Mouse (Mus musculus) lung, adult 2 months (tissue): ENCODE measurements around the gene Ndufb7. TPM values are rescaled to one million over a fixed set of nuclear protein-coding genes. Genes with fewer than 3 reads are reported as not detected.

Experiments used
- DNase-seq: peaks from one replicate; pipeline ENCODE4 v3.0.0; 2022
- H3K4me1 ChIP-seq: fragments of 200-500 bp; 2 replicates; pipeline ENCODE4 v1.6.1; 2011; ENCODE audit warnings: low read length; ENCODE audit not compliant: control insufficient read depth, insufficient read depth
- H3K4me3 ChIP-seq: fragments of 200-500 bp; replicated peaks from 2 replicates; pipeline ENCODE3; 2011; ENCODE audit warnings: low read depth, mild to moderate bottlenecking, control low read depth, low read length; ENCODE audit errors: extremely low read depth
- CTCF ChIP-seq: fragments of 200-500 bp; IDR thresholded peaks from 2 replicates; pipeline ENCODE4 v1.5.1; 2011; ENCODE audit warnings: mild to moderate bottlenecking, low read length, control low read depth; ENCODE audit not compliant: insufficient read depth
- POLR2A ChIP-seq: fragments of 200-500 bp; IDR thresholded peaks from 2 replicates; pipeline ENCODE4 v1.6.1; 2011; ENCODE audit warnings: low read depth, mild to moderate bottlenecking, control low read depth, low read length, borderline replicate concordance; ENCODE audit errors: extremely low read depth
- WGBS: fragments of 180-500 bp; shearing (Covaris S2); methylation state at CpG from one replicate; pipeline ENCODE4 v1.1.7; 2018; 5-methylcytosine and 5-hydroxymethylcytosine counted together
- polyA plus RNA-seq: library from polyadenylated mRNA; depleted of rRNA; stranded (reverse); fragments of >200 nt; gene quantifications from 2 replicates; pipeline ENCODE4 v1.2.3, GENCODE M21; 2012

Gene Ndufb7
- polyA plus RNA-seq, 1 experiment = 269 TPM

GRCm38 (mm10) chr8:83575561-83576515 is 9.4 kb downstream of the Ndufb7 start:
- 68% methylated on average over 17 of the region's 17 CpGs for WGBS
- no peak for DNase-seq
- Histone ChIP-seq H3K4me1 (peaks cover 3% of the 10 kb centered on the region; the same call in 1 of the 2 replicates), H3K4me3 (no peak overlapping the region)
- TF ChIP-seq CTCF = no peak

GRCm38 (mm10) chr8:83576516-83576895 is 10.0 kb downstream of the Ndufb7 start:
- WGBS = 53% methylated on average over 3 of the region's 4 CpGs
- no peak for DNase-seq
- peaks cover 3% of the 10 kb centered on the region; the same call in 1 of the 2 replicates for H3K4me1 ChIP-seq
- TF ChIP-seq CTCF (no peak), POLR2A (no peak)
- H3K4me3 ChIP-seq = no peak overlapping the region

DNA sequence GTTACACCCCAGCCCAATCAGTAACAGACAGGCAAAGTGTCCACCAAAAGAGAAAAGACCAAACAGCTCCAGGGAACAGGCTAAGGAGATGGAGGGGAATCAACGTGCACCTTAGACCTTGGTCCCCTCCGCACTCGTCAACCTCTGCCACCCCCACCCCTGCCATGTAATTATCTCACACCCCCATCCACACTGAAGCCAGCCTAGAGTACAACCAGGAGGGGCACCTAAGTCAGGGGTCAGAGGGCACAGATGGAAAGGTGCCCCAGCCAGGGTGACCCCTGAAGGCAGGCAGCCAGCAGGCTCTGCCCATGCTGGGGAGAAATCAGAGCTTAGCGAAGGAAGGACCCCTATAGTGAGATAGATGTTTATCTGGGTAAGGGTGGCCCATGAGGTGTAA is 10.4 kb downstream of the Ndufb7 start:
- Histone ChIP-seq H3K4me1 (peaks cover 3% of the 10 kb centered on the region; the same call in 1 of the 2 replicates), H3K4me3 (no peak overlapping the region)
- TF ChIP-seq POLR2A (no peak), CTCF (no peak)
- DNase-seq = no peak
- 77% methylated on average over 4 of the region's 4 CpGs for WGBS

DNA sequence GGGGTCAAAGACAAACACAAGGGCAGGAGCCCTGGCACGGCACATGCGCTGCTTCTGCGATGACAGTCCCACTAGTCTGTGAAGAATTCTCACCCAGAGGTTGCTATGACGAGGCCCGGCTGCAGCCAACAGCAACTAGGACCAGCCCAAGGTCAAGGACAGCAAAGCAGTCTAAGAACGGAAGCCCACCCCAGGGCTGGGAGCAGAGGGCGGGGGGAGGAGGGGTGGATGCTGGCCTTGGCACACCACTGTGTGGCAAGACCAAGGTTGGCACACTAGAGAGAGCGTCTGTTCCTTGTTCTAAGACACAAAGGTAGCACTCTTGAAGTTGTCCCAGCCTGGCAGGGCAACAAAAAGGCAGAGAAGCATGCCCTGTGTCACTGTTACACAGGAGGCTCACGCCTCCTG is 10.9 kb downstream of the Ndufb7 start:
- 37% methylated on average over 9 of the region's 9 CpGs for WGBS
- DNase-seq = no peak
- Histone ChIP-seq H3K4me1 (peaks cover 3% of the 10 kb centered on the region; the same call in 1 of the 2 replicates), H3K4me3 (no peak overlapping the region)
- TF ChIP-seq CTCF (no peak), POLR2A (no peak)

- 66% methylated on average over 17 of the region's 17 CpGs for WGBS
- Histone ChIP-seq H3K4me3 (no peak overlapping the region), H3K4me1 (peaks cover 3% of the 10 kb centered on the region; the same call in 1 of the 2 replicates)
- TF ChIP-seq POLR2A = no peak
- no peak for TF ChIP-seq CTCF
- no peak for DNase-seq
Observed at GRCm38 (mm10) chr8:83578131-83579055, 11.9 kb downstream of the Ndufb7 start.

- 85% methylated on average over 8 of the region's 8 CpGs for WGBS
- DNase-seq = no peak
- TF ChIP-seq POLR2A (no peak), CTCF (no peak)
- H3K4me1 ChIP-seq = peaks cover 3% of the 10 kb centered on the region; the same call in 1 of the 2 replicates
- H3K4me3 ChIP-seq = no peak overlapping the region
Observed at GRCm38 (mm10) chr8:83579676-83580075, 13.2 kb downstream of the Ndufb7 start.

- Histone ChIP-seq H3K4me3 (no peak overlapping the region), H3K4me1 (peaks cover 3% of the 10 kb centered on the region; the same call in 1 of the 2 replicates)
- DNase-seq = no peak
- WGBS = 78% methylated on average over 8 of the region's 8 CpGs
- no peak for TF ChIP-seq POLR2A
- no peak for TF ChIP-seq CTCF
Observed at GRCm38 (mm10) chr8:83580826-83581225, 14.4 kb downstream of the Ndufb7 start.

- Histone ChIP-seq H3K4me3 (no peak overlapping the region), H3K4me1 (peaks cover under 1% of the 10 kb centered on the region; the same call in 1 of the 2 replicates)
- DNase-seq = no peak
- TF ChIP-seq POLR2A (no peak), CTCF (no peak)
- 80% methylated on average over 8 of the region's 8 CpGs for WGBS
Observed at GRCm38 (mm10) chr8:83582226-83582625, 15.8 kb downstream of the Ndufb7 start.

DNA sequence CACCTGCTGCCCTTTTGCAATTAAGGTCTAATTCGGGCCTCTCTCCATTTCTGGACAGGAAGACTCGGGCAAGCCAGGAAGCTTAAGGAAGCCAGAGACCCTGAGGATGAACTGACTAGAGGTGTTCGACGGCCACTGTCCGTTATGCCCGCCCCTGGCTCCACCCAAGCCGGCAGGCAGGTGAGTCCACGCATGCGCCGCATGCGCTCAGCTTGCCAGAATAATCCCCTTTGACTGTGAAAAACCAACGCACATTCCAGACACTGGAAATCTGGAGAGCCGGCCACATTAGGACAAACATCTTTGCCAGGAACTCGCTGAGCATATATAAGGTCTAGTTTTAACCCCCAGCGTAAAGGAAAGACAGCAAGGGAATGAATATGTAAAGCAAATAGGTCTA is 16.8 kb downstream of the Ndufb7 start:
- no peak for DNase-seq
- Histone ChIP-seq H3K4me1 (no peaks in the 10 kb centered on the region; the same call in 1 of the 2 replicates), H3K4me3 (no peak overlapping the region)
- TF ChIP-seq CTCF = no peak
- no peak for TF ChIP-seq POLR2A
- WGBS = 73% methylated on average over 15 of the region's 15 CpGs
